Mouse (Mus musculus): ENCODE data around the gene Cdan1. TPM values are rescaled to one million over a fixed set of nuclear protein-coding genes. Genes with fewer than 3 reads are reported as not detected.

The Cdan1 gene
- total and polyA plus RNA-seq, 2 experiments from 2014 or later = 4.3 to 29.8 TPM

- Histone ChIP-seq H3K4me1 (ENCODE audit: insufficient read depth) (no peaks in the 10 kb centered on the region), H3K27me3 (ENCODE audit: insufficient read depth, low read length) (no peaks in the 10 kb centered on the region), H3K4me3 (ENCODE audit: low read depth, low read length) (no peak overlapping the region), H3K9me3 (ENCODE audit: low read length) (no peaks in the 10 kb centered on the region), H3K36me3 (ENCODE audit: insufficient read depth) (no peaks in the 10 kb centered on the region), H3K27ac (ENCODE audit: low read depth, low read length) (no peak overlapping the region), H3K4me2 (ENCODE audit: low read depth) (no peak overlapping the region), H3K9ac (no peak overlapping the region)
- no peak for ATAC-seq
- WGBS = 79% methylated on average over 2 of the region's 2 CpGs
- DNase-seq = no peak
- no peak for TF ChIP-seq CTCF (IDR thresholded peaks at IDR 0.05; ENCODE audit: low read depth)
Measured at GRCm38 (mm10) chr2:120667446-120667845, 182.5 kb downstream of the Cdan1 start.

Other genes starting within 250 kb of the Cdan1 start
- 30.6 and 33.8 TPM in 2 replicates for gene Haus2, start 240.7 kb downstream of the Cdan1 start, total RNA-seq (2014; rRNA removed)
- gene Haus2, start 240.7 kb downstream of the Cdan1 start, polyA plus RNA-seq (2015; fragmentation: Nextera tagmentation; extraction: Ambion mirVana) = 20.5 and 36.8 TPM in 2 replicates
- gene Lrrc57, start 240.6 kb downstream of the Cdan1 start, total RNA-seq (2014; rRNA removed) = 38.2 and 38.5 TPM in 2 replicates
- gene Lrrc57, start 240.6 kb downstream of the Cdan1 start, polyA plus RNA-seq (2015; fragmentation: Nextera tagmentation; extraction: Ambion mirVana) = 23.2 and 26.1 TPM in 2 replicates
- gene Stard9, start 221.0 kb downstream of the Cdan1 start, total RNA-seq (2014; rRNA removed) = 8.5 and 11.8 TPM in 2 replicates
- 0.92 and 1.8 TPM in 2 replicates for gene Stard9, start 221.0 kb downstream of the Cdan1 start, polyA plus RNA-seq (2015; fragmentation: Nextera tagmentation; extraction: Ambion mirVana)
- gene Ttbk2, start 476 bp upstream of the Cdan1 start, total RNA-seq (2014; rRNA removed) = 48.3 and 59.1 TPM in 2 replicates
- gene Ttbk2, start 476 bp upstream of the Cdan1 start, polyA plus RNA-seq (2015; fragmentation: Nextera tagmentation; extraction: Ambion mirVana) = 4.4 and 7.4 TPM in 2 replicates
- gene Ubr1, start 120.6 kb upstream of the Cdan1 start, total RNA-seq (2014; rRNA removed) = 25.5 and 29.8 TPM in 2 replicates
- 14.6 and 25.0 TPM in 2 replicates for gene Ubr1, start 120.6 kb upstream of the Cdan1 start, polyA plus RNA-seq (2015; fragmentation: Nextera tagmentation; extraction: Ambion mirVana)
- 16.3 and 17.3 TPM in 2 replicates for gene Tmem62, start 126.9 kb upstream of the Cdan1 start, total RNA-seq (2014; rRNA removed)
- gene Tmem62, start 126.9 kb upstream of the Cdan1 start, polyA plus RNA-seq (2015; fragmentation: Nextera tagmentation; extraction: Ambion mirVana) = 9.3 and 11.6 TPM in 2 replicates
- gene Ccndbp1, start 158.3 kb upstream of the Cdan1 start, total RNA-seq (2014; rRNA removed) = 63.3 and 65.8 TPM in 2 replicates
- 82.0 and 85.0 TPM in 2 replicates for gene Ccndbp1, start 158.3 kb upstream of the Cdan1 start, polyA plus RNA-seq (2015; fragmentation: Nextera tagmentation; extraction: Ambion mirVana)
- gene Epb42, start 186.9 kb upstream of the Cdan1 start, total RNA-seq (2014; rRNA removed) = 0.46 TPM in 1 of 2 replicates, not detected in the other
- 0.06 TPM in 1 of 2 replicates, not detected in the other for gene Epb42, start 186.9 kb upstream of the Cdan1 start, polyA plus RNA-seq (2015; fragmentation: Nextera tagmentation; extraction: Ambion mirVana)
- gene Tgm5, start 235.7 kb upstream of the Cdan1 start, total RNA-seq (2014; rRNA removed) = not detected in 2 replicates
- gene Tgm5, start 235.7 kb upstream of the Cdan1 start, polyA plus RNA-seq (2015; fragmentation: Nextera tagmentation; extraction: Ambion mirVana) = 0.07 TPM in 1 of 2 replicates, not detected in the other